Mouse (Mus musculus): ENCODE results near the gene Psmc5.
"Not testable (repeated sequence)": the region's sequence is repeated elsewhere in the genome, so short reads cannot be mapped to it uniquely, and the experiment has no call there.

Psmc5 gene

DNA sequence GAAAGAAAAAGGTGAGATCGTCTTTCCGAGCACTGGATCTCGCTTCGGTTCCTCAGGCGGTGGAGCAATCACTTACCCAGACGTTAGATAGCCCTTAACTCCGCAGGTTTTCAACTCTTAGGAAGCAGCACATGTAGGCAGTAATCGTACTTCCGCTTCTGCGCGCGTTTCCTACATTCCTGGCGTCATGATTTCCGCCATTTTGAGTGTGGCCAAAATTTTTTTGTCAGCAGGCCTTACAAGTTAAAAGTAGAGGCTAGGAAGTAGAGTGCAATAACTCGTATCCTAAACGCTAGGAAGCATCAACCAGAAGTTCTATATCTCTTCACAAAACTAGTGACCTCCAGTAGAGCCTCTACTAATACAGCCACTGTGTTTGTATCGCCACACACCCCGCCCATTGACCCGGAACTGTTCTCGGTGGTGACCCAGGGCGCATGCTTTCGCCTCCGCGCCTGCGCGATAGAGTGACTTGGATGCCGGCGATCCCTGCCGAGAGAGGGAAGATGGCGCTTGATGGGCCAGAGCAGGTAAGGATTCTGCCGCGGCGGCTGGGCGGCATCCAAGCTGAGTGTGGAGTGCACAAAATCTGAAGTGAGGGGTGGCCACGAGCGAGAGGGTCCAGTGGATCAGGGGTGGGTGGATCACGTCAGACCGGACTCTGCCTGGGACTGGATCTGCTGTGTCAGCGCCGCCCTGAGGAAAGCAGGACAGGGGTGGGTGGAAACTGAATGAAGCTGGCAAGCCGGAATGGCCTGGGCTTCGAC lies at the start of gene Psmc5, which contains the start of gene Ftsj3:
Gene Psmc5 (plus strand): TSS at position 470 of the 767 bp plus-strand sequence.
Gene Ftsj3 (minus strand): TSS at position 395 of the 767 bp plus-strand sequence.
- DNase-seq (ENCODE audit: low spot score in 2 of 2) = peak; percentile 96 to 97

DNA sequence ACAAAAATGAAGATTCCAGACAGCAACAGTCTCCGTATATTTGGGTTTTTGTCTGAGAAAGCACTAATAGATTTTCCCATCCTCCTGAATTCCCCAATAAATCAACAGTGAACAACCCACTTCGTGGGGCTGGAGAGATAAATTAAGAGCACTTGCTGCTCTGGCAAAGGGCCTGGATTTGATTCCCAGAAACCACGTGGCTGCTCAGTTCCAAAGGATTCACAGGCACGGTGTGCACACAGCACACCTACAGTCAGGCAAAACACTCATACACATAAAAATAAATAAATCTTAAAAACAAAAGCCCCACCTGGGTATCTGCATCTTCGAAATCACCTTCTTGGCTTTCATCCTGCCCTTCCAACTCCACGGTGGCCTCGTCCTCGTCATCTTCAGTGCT lies 43.2 kb upstream of the Psmc5 start:
- no peak for DNase-seq (ENCODE audit: low spot score in 2 of 2)

- no peak for DNase-seq (ENCODE audit: low spot score in 2 of 2)
Observed at GRCm38 (mm10) chr11:106214856-106215255, 41.1 kb upstream of the Psmc5 start.

GRCm38 (mm10) chr11:106215450-106215859 lies 40.5 kb upstream of the Psmc5 start:
- DNase-seq (ENCODE audit: low spot score in 2 of 2) = no peak

- DNase-seq (ENCODE audit: low spot score in 2 of 2) = peak; percentile 97 to 99
Observed at GRCm38 (mm10) chr11:106215927-106216729, 39.8 kb upstream of the Psmc5 start, which contains the start of gene Ccdc47. TSS of gene Ccdc47 (minus strand) at chr11:106216344.

GRCm38 (mm10) chr11:106216730-106217490 lies 39.0 kb upstream of the Psmc5 start, which contains the start of gene Ddx42:
TSS of gene Ddx42 (plus strand) at chr11:106216926.
- DNase-seq (ENCODE audit: low spot score in 2 of 2) = peak; percentile 88 to 90

GRCm38 (mm10) chr11:106220603-106221002 lies 35.4 kb upstream of the Psmc5 start:
- no peak for DNase-seq (ENCODE audit: low spot score in 2 of 2)

DNA sequence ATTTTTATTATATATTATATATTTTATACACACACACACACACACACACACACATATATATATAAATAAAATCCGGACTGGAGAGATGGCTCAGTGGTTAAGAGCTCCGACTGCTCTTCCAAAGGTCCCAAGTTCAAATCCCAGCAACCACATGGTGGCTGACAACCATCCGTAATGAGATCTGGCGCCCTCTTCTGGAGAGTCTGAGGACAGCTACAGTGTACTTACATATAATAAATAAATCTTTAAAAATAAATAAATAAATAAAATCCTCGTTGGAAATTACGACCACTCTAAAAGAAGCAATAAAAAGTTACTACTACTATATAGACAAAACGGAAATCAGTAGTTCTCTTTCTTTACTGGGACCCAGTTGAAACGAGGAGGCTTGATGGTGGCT lies 22.0 kb upstream of the Psmc5 start:
- DNase-seq (ENCODE audit: low spot score in 2 of 2) = not testable (repeated sequence)

DNA sequence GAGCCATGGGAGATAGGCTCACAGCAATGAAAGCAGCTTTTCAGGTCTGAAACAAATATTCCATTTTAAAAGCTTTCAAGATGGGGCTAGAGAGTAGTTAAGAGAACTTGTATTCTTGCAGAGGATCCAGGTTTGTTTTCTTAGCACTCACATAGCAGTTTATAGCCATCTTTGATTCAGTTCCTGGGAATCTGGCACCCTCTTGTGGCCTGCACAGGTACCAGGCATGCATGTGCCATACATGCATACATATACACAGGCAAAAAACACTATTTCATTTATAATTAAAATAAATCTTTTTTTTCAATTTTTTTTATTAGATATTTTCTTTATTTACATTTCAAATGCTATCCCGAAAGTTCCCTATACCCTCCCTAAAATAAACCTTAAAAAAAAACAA lies 9.1 kb upstream of the Psmc5 start:
- DNase-seq (ENCODE audit: low spot score in 2 of 2) = no peak

DNA sequence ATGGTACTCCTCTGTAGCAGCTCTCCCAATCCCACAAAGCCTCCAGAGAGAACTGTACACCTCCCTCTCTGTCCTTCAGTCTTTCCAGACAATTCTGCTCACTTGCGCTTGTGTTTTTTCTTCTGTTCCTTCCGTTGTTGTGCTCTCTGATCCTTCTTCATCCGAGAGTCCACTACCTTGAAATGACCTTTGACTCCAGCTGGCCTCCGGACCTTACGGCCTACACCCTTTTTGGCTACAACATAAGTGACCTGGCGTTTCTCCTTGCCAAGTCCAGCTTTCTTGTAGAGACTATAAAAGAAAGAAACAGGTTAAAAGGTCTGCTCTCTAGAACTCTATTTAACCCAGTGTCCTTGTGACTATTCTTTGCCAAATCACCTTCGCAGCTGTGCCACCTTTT lies 6.6 kb upstream of the Psmc5 start:
- DNase-seq (ENCODE audit: low spot score in 2 of 2) = no peak

DNA sequence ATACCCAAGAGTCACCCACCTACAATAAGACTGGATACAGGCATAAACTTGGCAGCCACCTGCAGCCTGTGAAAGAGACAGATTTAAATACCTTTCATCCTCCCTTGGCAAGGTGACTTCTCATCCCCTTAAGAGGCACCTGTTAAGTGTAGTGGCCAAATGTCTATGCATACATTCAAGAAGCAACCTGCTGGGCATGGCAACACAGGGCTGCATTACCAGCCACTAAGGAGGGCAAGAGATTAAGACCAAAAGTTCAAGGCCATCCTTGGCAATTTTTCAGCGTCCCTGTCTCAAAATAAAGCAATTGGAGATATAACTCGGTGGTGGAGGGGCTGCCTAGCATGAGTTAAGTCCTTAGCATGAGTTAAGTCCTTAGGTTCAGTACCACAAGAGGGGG lies 1.2 kb upstream of the Psmc5 start:
- no peak for DNase-seq (ENCODE audit: low spot score in 2 of 2)

GRCm38 (mm10) chr11:106255174-106255573 lies 780 bp upstream of the Psmc5 start:
- no peak for DNase-seq (ENCODE audit: low spot score in 2 of 2)

DNA sequence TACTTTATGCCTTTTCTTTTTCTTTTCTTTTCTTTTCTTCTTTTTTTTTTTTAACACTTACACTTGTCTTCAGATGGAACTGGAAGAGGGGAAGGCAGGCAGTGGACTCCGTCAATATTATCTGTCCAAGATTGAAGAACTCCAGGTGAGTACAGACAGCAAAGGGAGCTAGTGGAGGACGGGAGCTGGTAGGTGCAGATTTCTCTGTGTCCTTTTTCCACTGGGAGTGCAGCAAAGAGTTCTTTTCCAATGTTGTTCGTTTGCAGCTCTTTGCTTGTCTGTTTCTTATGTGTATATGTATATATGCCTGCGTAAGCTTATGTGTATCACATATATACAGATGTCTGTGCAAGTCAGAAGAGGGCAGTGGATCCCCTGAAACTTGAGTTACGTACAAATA lies 821 bp downstream of the Psmc5 start:
- no peak for DNase-seq (ENCODE audit: low spot score in 2 of 2)

DNA sequence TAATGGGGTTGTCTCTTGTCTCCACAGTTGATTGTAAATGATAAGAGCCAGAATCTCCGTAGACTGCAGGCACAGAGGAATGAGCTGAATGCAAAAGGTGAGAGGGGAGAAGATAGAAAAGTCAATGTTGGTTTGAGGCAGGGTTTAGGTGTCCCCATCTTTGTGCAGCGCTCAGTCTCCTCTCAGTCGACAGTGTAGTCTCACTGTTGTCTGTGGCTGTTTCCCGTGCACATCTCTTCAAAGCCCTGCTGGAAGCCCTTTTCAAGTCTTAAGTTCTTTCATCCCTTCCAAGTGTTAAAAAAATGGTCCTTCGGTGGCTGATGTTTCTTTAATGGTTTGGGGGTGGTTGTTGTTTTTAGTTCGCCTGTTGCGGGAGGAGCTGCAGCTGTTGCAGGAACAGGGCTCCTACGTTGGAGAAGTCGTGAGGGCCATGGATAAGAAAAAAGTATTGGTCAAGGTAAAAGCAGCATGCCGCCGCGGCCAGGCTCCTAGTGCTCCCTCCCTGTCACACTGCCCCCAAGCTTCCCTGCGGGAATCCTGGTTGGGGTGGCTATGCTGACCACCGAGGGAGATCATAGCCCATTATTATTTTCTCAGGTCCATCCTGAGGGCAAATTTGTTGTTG lies 5.0 kb downstream of the Psmc5 start:
- no peak for DNase-seq (ENCODE audit: low spot score in 2 of 2)

GRCm38 (mm10) chr11:106263963-106264362 lies 8.0 kb downstream of the Psmc5 start:
- DNase-seq (ENCODE audit: low spot score in 2 of 2) = no peak

DNA sequence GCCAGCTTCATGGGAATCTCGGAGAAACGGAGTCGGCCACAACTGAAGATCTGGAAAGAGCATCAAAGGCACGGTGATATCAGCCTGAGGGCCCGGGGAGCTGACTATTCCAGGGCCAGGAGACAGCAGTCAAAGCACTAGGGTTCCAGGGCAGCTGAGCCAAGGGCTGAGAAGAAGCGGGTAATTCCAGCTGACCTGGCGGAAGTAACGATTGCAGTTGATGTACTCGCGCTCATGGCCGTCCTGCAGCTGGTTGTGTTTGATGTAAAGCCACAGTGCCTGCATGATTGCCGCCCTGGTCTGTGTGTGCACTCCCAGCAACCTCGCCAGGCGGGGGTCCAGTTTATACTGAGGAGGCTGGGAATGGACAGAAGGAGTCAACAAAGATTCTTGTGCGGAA lies 9.0 kb downstream of the Psmc5 start:
- no peak for DNase-seq (ENCODE audit: low spot score in 2 of 2)

GRCm38 (mm10) chr11:106265570-106265969 lies 9.6 kb downstream of the Psmc5 start:
- no peak for DNase-seq (ENCODE audit: low spot score in 2 of 2)

DNA sequence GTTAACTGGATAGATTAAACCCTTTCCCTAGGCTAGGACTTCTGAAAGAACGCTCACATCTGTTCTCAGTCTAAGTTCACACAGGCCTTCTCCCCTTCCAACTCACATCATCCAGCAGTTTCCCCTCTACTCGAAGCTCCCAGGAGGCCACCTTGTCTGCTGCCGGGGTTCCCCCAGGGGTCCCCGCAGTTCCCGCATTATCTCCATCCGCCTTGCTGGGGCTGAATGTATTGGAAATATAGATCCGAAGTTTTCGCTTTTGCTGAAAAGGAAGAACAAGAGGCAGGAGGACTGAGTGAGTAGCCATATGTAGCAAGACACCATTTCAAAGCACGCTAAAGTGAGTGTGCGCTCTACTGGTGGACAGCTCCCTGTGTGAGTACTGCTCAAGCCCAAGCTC lies 10.5 kb downstream of the Psmc5 start:
- DNase-seq (ENCODE audit: low spot score in 2 of 2) = no peak

DNA sequence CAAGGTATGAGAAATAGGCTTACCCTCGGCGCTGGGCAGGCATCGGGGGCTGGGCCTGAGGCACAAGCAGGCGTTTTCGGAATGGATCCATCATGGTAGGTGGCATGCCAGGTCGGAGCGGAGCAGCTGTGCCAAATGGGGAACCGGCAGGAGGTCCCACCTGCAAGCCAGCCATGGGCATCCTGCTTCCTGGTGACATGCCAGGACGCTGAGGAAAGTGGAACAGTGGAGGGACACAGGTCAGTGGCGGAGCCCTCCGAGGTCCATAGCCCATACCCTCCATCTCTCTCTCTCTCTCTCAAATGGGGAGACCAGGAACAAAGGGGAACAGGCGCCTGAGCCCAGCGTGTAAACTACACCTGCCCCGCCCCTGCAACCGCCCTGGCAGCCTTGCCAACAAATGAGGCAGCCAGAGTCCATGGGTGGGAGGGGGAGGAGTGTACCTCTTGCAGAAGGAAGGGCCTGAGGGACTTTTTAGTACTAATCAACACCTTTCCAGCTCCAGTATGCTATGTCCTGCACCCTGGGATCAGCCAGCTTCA lies 11.4 kb downstream of the Psmc5 start:
- DNase-seq (ENCODE audit: low spot score in 2 of 2) = no peak

GRCm38 (mm10) chr11:106267871-106268270 lies 11.9 kb downstream of the Psmc5 start:
- no peak for DNase-seq (ENCODE audit: low spot score in 2 of 2)
